Mouse (Mus musculus): ENCODE measurements around the gene Atp5g1. TPM values are rescaled to one million over a fixed set of nuclear protein-coding genes. Genes with fewer than 3 reads are reported as not detected.

Gene Atp5g1
- polyA plus RNA-seq, 1 experiment from 2014 or later = 546 TPM

DNA sequence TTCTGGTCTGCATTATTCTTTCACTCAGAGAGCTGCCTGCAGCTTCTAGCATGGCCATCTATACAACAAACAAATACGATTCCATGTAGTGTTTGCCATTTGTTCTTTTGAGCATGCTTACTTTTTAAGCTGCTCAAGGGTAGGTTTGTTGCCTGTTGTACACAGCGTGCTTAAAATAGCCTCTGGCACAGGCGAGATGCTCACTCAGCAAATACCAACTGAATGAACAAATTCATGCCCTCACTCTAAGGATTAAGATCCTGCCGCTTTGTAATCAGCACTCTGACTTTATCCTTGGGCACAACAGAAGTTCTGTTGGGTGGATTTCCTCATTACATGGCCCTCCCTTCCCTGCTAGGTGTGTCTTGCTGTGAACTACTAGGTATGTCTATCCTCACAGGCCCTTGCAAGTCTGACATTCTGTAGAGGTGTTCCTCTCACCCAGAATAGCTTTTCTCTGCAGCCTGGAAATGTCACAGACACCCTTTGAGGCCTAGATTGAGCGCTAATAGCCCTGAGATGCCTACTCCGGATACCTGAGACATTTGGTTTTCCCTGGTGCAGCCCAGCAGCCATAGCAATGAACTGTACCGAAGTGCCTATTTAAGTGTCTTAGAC, 17.3 kb upstream of the Atp5g1 start:
- no peak overlapping the region for H3K27ac ChIP-seq
- H3K4me3 ChIP-seq = no peak overlapping the region
- H3K4me2 ChIP-seq = no peak overlapping the region
- H3K9ac ChIP-seq = no peak overlapping the region
- no peaks in the 10 kb centered on the region for H3K9me3 ChIP-seq
- no peak for ATAC-seq (replicated peaks)
- no peaks in the 10 kb centered on the region for H3K27me3 ChIP-seq (replicated peaks)
- H3K36me3 ChIP-seq (replicated peaks) = no peaks in the 10 kb centered on the region
- H3K4me1 ChIP-seq = no peaks in the 10 kb centered on the region
- 42% methylated on average over 7 of the region's 7 CpGs for WGBS

- H3K9me3 ChIP-seq = no peaks in the 10 kb centered on the region
- H3K27ac ChIP-seq = no peak overlapping the region
- no peak for ATAC-seq (replicated peaks)
- no peaks in the 10 kb centered on the region for H3K4me1 ChIP-seq
- no peaks in the 10 kb centered on the region for H3K36me3 ChIP-seq (replicated peaks)
- H3K4me3 ChIP-seq = no peak overlapping the region
- H3K27me3 ChIP-seq (replicated peaks) = no peaks in the 10 kb centered on the region
- H3K9ac ChIP-seq = no peak overlapping the region
- 80% methylated on average over 2 of the region's 2 CpGs for WGBS
- no peak overlapping the region for H3K4me2 ChIP-seq
Observed at GRCm38 (mm10) chr11:96091073-96091472, 15.6 kb upstream of the Atp5g1 start.

- Histone ChIP-seq H3K9ac (no peak overlapping the region), H3K27ac (no peak overlapping the region), H3K27me3 (replicated peaks) (no peaks in the 10 kb centered on the region), H3K4me1 (no peaks in the 10 kb centered on the region), H3K9me3 (no peaks in the 10 kb centered on the region), H3K36me3 (replicated peaks) (no peaks in the 10 kb centered on the region), H3K4me3 (no peak overlapping the region), H3K4me2 (no peak overlapping the region)
- 86% methylated on average over 6 of the region's 6 CpGs for WGBS
- ATAC-seq (replicated peaks) = no peak
Observed at GRCm38 (mm10) chr11:96087981-96088380, 12.5 kb upstream of the Atp5g1 start.

- H3K4me2 ChIP-seq = no peak overlapping the region
- H3K4me3 ChIP-seq = no peak overlapping the region
- no peaks in the 10 kb centered on the region for H3K27me3 ChIP-seq (replicated peaks)
- 71% methylated on average over 3 of the region's 3 CpGs for WGBS
- H3K36me3 ChIP-seq (replicated peaks) = no peaks in the 10 kb centered on the region
- no peak overlapping the region for H3K27ac ChIP-seq
- no peaks in the 10 kb centered on the region for H3K9me3 ChIP-seq
- no peak overlapping the region for H3K9ac ChIP-seq
- ATAC-seq (replicated peaks) = no peak
- H3K4me1 ChIP-seq = no peaks in the 10 kb centered on the region
Observed at GRCm38 (mm10) chr11:96082682-96083081, 7.2 kb upstream of the Atp5g1 start.

DNA sequence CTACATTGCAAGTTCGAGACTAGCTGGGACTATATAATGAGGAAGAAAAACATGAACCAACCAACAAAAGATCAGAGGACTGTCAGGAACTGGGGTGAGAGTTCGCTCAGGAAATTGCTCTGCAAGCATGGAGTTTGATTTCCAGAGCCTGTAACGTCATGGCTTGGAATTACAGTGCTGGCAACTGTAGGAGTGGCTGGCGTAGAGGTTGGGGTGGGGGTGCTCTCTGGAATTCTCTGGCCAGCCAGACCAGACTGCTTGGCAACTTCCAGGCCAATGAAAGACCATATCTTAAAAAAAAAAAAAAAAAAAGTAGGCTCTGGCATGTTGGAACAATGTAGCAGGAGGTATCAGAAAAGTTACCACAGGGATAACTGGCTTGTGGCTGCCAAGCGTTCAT, 5.3 kb upstream of the Atp5g1 start:
- Histone ChIP-seq H3K27ac (no peak overlapping the region), H3K4me1 (peaks cover 5% of the 10 kb centered on the region), H3K9me3 (no peaks in the 10 kb centered on the region), H3K4me3 (no peak overlapping the region), H3K36me3 (replicated peaks) (no peaks in the 10 kb centered on the region), H3K27me3 (replicated peaks) (no peaks in the 10 kb centered on the region), H3K4me2 (no peak overlapping the region), H3K9ac (no peak overlapping the region)
- ATAC-seq (replicated peaks) = no peak
- WGBS = 83% methylated on average over 5 of the region's 5 CpGs

DNA sequence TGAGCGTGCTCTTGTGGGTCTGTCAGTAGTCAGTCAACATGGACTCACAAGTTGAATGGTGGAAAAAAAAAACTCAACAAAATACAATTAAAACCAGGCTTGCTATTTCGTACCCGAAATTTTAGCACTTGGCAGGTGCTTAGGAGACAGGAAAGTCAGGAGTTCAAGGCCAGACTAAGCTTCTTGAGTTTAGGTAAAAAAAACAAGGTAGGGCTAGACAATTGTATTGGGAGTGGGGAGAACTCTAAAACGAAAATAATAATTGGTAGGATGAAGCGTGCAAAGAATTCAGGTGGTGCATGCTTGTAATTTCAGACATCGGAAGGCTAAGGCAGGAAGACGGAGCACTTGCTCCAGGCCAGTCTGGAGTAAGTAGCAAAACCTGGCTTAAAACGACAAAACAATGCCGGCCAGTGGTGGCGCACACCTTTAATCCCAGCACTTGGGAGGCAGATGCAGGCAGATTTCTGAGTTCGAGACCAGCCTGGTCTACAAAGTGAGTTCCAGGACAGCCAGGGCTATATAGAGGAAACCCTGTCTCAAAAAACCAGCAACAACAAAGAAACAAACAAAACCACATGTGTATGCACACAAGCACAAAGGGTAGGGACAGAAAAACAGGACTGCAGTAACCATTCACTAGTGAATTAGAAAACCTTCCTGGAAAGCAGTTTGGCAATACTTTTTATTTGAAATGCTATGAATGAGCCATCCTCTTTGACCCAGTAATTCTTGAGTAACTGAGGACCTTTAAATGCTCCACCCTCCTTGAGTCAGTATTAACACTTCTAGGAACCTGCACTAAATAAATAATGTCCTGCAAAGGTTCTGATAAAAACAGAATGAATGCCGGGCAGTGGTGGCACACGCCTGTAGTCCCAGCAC, 993 bp upstream of the Atp5g1 start:
- no peak for ATAC-seq (replicated peaks)
- peak overlapping the region; percentile 38 for H3K4me3 ChIP-seq
- H3K4me2 ChIP-seq = peak overlapping the region; percentile 55
- no peaks in the 10 kb centered on the region for H3K27me3 ChIP-seq (replicated peaks)
- H3K4me1 ChIP-seq = peaks cover 22% of the 10 kb centered on the region
- H3K9me3 ChIP-seq = no peaks in the 10 kb centered on the region
- WGBS = 62% methylated on average over 13 of the region's 13 CpGs
- H3K27ac ChIP-seq = peak overlapping the region; percentile 88
- 0 out of 2 replicates have a peak, but pooled peaks cover 7% of the 10 kb centered on the region for H3K36me3 ChIP-seq (replicated peaks)
- no peak overlapping the region; the same call in 1 of the 2 replicates for H3K9ac ChIP-seq

DNA sequence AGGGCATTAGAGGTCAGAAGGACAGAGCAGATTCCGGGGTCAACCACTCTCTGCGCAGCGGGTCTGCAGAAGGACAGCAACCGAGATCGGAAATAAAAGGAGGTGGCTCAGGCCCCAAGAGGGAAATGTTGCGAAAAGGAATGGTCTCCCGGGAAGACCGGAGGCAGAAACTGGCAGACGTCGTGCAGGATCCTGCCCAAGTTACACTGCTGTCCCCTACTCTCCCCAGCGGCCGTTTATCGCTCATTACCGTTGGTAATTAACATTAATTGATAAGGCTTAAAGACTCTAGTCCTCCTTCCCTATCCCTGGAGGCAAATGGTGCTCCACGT, 327 bp downstream of the Atp5g1 start:
- H3K9ac ChIP-seq = peak overlapping the region; percentile 88
- H3K4me1 ChIP-seq = peaks cover 22% of the 10 kb centered on the region
- no peaks in the 10 kb centered on the region for H3K9me3 ChIP-seq
- H3K4me3 ChIP-seq = peak overlapping the region; percentile 89
- under 1% methylated on average over 15 of the region's 15 CpGs for WGBS
- ATAC-seq (replicated peaks) = 0 out of 2 replicates have a peak, but pooled peaks have one; percentile 0
- H3K27ac ChIP-seq = peak overlapping the region; percentile 80
- no peaks in the 10 kb centered on the region for H3K27me3 ChIP-seq (replicated peaks)
- peak overlapping the region; percentile 86 for H3K4me2 ChIP-seq
- peaks cover 7% of the 10 kb centered on the region; the same call in 1 of the 2 replicates for H3K36me3 ChIP-seq (replicated peaks)

DNA sequence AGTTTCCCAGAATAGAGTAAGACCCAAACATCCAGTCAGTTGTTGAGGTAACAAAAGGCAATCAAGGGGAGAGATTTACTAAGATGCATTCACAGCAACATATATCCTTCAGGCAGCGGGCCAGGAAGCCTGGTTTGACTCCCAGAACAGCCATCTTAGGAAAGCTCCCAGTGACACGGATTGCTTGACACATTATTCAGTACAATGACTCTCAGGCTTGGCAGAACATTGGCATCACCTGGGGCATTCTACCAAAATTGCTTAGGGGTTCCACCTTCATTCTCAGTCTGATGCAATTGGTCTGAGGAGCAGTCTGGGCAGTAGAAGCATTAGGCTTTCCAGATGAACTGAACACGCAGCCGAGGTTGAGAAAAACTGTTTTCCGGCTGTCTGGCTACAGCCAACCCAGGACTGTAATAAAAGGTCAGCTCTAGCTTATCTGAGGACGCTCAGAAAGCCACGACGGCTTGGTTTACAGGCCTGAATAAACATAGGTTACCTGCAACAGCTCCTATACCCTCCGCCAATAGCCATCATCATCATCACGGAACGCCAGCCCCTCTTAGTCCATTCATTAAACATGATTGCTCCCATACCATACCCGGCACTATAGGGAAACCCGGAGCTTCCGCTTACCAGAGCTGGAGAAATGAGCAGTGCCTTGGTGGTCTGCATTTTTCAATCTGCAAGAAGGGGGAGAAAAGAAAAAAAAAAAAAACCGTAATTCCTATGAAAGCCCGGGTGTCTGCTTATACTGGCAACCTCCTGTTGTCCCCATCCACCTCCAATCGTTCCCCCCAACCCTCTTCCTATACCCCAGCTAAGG, 906 bp downstream of the Atp5g1 start:
- Histone ChIP-seq H3K4me2 (peak overlapping the region; percentile 86), H3K9ac (peak overlapping the region; percentile 88), H3K27ac (peak overlapping the region; percentile 80), H3K36me3 (replicated peaks) (peaks cover 7% of the 10 kb centered on the region; the same call in 1 of the 2 replicates), H3K4me1 (peaks cover 22% of the 10 kb centered on the region), H3K9me3 (no peaks in the 10 kb centered on the region), H3K27me3 (replicated peaks) (no peaks in the 10 kb centered on the region), H3K4me3 (peak overlapping the region; percentile 89)
- 27% methylated on average over 17 of the region's 17 CpGs for WGBS
- ATAC-seq (replicated peaks) = no peak

DNA sequence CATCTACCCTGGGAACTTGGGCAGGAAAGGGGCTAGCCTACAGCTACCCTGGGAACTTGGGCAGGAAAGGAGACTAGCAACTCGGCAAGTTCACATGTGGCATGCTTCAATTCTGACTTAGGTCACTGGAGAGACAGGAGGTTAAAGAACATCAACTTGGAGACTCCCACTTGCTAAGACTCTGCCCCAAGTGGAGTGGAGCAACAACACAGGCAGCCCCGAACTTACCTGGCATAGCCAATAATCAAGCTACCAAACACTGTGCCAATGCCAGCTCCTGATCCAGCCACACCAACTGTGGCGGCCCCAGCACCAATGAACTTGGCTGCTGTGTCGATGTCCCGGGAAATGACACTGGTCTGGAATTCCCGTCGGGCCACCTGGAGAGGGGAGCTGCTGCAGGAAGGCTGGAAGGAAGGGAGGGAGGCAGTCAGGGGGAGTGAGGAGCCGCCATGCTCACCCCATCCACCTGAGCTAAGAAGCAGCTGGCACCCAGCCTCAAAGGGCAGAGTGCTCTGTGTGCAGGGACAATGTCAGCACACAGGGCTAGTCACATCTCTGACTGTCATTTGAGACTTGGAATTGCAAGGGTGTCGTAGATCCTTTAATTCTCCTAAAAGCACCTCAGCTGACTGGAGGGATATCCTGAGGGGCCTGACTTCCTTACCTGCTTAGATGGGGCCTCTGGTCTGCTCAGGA, 2.0 kb downstream of the Atp5g1 start:
- no peaks in the 10 kb centered on the region for H3K27me3 ChIP-seq (replicated peaks)
- no peaks in the 10 kb centered on the region for H3K9me3 ChIP-seq
- no peak overlapping the region for H3K9ac ChIP-seq
- H3K27ac ChIP-seq = no peak overlapping the region
- no peak for ATAC-seq (replicated peaks)
- H3K4me2 ChIP-seq = peak overlapping the region; percentile 86; the same call in 1 of the 2 replicates
- H3K4me3 ChIP-seq = no peak overlapping the region; the same call in 1 of the 2 replicates
- peaks cover 7% of the 10 kb centered on the region; the same call in 1 of the 2 replicates for H3K36me3 ChIP-seq (replicated peaks)
- H3K4me1 ChIP-seq = peaks cover 22% of the 10 kb centered on the region
- 89% methylated on average over 9 of the region's 9 CpGs for WGBS

DNA sequence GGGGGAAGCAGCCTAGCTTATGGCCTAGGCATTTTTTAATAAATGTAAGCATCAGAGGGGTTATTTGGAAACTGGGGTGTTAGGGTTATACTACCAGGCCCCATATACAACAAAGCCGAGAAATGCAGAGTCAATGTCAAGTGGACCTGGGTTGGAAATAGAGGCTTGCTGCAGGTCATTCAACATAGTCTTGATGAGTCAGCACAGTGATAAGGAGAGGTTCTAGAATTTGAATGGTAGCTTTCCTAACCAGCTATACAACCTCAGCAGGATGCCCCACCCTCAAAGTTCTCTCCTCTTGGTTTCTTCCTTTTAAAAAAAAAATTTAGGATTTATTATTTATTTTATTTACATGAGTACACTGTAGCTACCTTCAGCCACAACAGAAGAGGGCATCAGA, 4.5 kb downstream of the Atp5g1 start:
- Histone ChIP-seq H3K27me3 (replicated peaks) (no peaks in the 10 kb centered on the region), H3K9ac (no peak overlapping the region), H3K4me2 (no peak overlapping the region), H3K27ac (no peak overlapping the region), H3K4me1 (peaks cover 18% of the 10 kb centered on the region), H3K36me3 (replicated peaks) (peaks cover 7% of the 10 kb centered on the region; the same call in 1 of the 2 replicates), H3K4me3 (no peak overlapping the region), H3K9me3 (no peaks in the 10 kb centered on the region)
- WGBS = 100% methylated on average over 1 of the region's 1 CpGs
- ATAC-seq (replicated peaks) = no peak

- Histone ChIP-seq H3K4me1 (peaks cover 24% of the 10 kb centered on the region), H3K27ac (no peak overlapping the region), H3K9ac (no peak overlapping the region), H3K4me3 (no peak overlapping the region), H3K27me3 (replicated peaks) (no peaks in the 10 kb centered on the region), H3K9me3 (no peaks in the 10 kb centered on the region), H3K4me2 (no peak overlapping the region), H3K36me3 (replicated peaks) (peaks cover 7% of the 10 kb centered on the region; the same call in 1 of the 2 replicates)
- ATAC-seq (replicated peaks) = no peak
- 95% methylated on average over 7 of the region's 7 CpGs for WGBS
Observed at GRCm38 (mm10) chr11:96070353-96070752, 5.1 kb downstream of the Atp5g1 start.
